Mouse (Mus musculus) lung, adult 2 months (tissue): ENCODE results near the gene Amer2.

Source experiments
- CTCF ChIP-seq: fragments of 200-500 bp; IDR thresholded peaks from 2 replicates; pipeline ENCODE4 v1.5.1; 2011; ENCODE audit warnings: mild to moderate bottlenecking, low read length, control low read depth; ENCODE audit not compliant: insufficient read depth
- POLR2A ChIP-seq: fragments of 200-500 bp; IDR thresholded peaks from 2 replicates; pipeline ENCODE4 v1.6.1; 2011; ENCODE audit warnings: low read depth, mild to moderate bottlenecking, control low read depth, low read length, borderline replicate concordance; ENCODE audit errors: extremely low read depth

GRCm38 (mm10) chr14:60403228-60403627 lies 30.2 kb downstream of the Amer2 start:
- TF ChIP-seq CTCF: no peak
- TF ChIP-seq POLR2A: no peak
